Mouse (Mus musculus) kidney, postnatal 0 days (tissue): ENCODE results near the gene Dmd. TPM values are rescaled to one million over a fixed set of nuclear protein-coding genes. Genes with fewer than 3 reads are reported as not detected.
A peak's percentile ranks its signal among the peaks of the same experiment; 100 is the strongest.

Source experiments
- ATAC-seq: fragments of 200-750 bp; cut with Nextera tagmentation; replicated peaks from 2 replicates; pipeline ENCODE4 v1.8.0; 2017; ENCODE audit warnings: low read depth, moderate number of reproducible peaks, moderate TSS enrichment, moderate library complexity; ENCODE audit not compliant: low FRiP score
- DNase-seq: peaks from one replicate; pipeline ENCODE4 v3.0.0-alpha.2; 2016; ENCODE audit warnings: low spot score
- H3K27ac ChIP-seq: fragments of 300-500 bp; sonication (generic); 2 replicates; pipeline ENCODE4 v1.5.1; 2014; ENCODE audit warnings: mild to moderate bottlenecking
- H3K27me3 ChIP-seq: fragments of 300-500 bp; sonication (generic); 2 replicates; pipeline ENCODE4 v1.6.1; 2014; ENCODE audit warnings: low read length, mixed read lengths; ENCODE audit not compliant: insufficient read depth
- H3K36me3 ChIP-seq: fragments of 300-500 bp; sonication (generic); 2 replicates; pipeline ENCODE4 v1.6.1; 2014; ENCODE audit warnings: low read length, mixed read lengths; ENCODE audit not compliant: insufficient read depth
- H3K4me1 ChIP-seq: fragments of 300-500 bp; sonication (generic); replicated peaks from 2 replicates; pipeline ENCODE4 v1.6.1; 2014; ENCODE audit warnings: antibody characterized with exemption, low read length, mixed read lengths; ENCODE audit not compliant: insufficient read depth
- H3K4me2 ChIP-seq: fragments of 300-500 bp; sonication (generic); 2 replicates; pipeline ENCODE4 v1.6.1; 2014; ENCODE audit warnings: mild to moderate bottlenecking, low read length, moderate library complexity, mixed read lengths
- H3K4me3 ChIP-seq: fragments of 300-500 bp; sonication (generic); replicated peaks from 2 replicates; pipeline ENCODE4 v1.5.1; 2014; ENCODE audit warnings: low read depth, low read length
- H3K9ac ChIP-seq: fragments of 300-500 bp; sonication (generic); 2 replicates; pipeline ENCODE4 v1.6.1; 2014; ENCODE audit warnings: low read depth, low read length
- H3K9me3 ChIP-seq: fragments of 300-500 bp; sonication (generic); replicated peaks from 2 replicates; pipeline ENCODE4 v1.6.1; 2016; ENCODE audit warnings: low read length, inconsistent platforms, mixed read lengths
- CTCF ChIP-seq: IDR thresholded peaks from 2 replicates; pipeline ENCODE4 v1.5.1; 2016; ENCODE audit warnings: antibody characterized with exemption, low read depth, mild to moderate bottlenecking, moderate library complexity
- WGBS: fragments of 180-500 bp; shearing (Covaris S2); extraction: QIAGEN DNeasy Blood & Tissue Kit; methylation state at CpG from one replicate; pipeline ENCODE4 v1.1.7; 2014; 5-methylcytosine and 5-hydroxymethylcytosine counted together
- polyA plus RNA-seq: library from polyadenylated mRNA; unstranded; fragments of >200 nt; fragmentation: Nextera tagmentation; extraction: Ambion mirVana; gene quantifications from 2 replicates; pipeline ENCODE4 v1.2.1, GENCODE M21; 2015

The Dmd gene
- polyA plus RNA-seq, 1 experiment from 2014 or later: 16.4 TPM

GRCm38 (mm10) chrX:83221050-83221449, 272.4 kb downstream of the Dmd start:
- H3K4me1 ChIP-seq: no peaks in the 10 kb centered on the region
- WGBS: 50% methylated on average over 1 of the region's 1 CpGs
- no peak overlapping the region for H3K4me2 ChIP-seq
- no peak overlapping the region for H3K9ac ChIP-seq
- no peak for ATAC-seq
- no peaks in the 10 kb centered on the region for H3K27me3 ChIP-seq
- no peak overlapping the region for H3K4me3 ChIP-seq
- no peak for DNase-seq
- H3K9me3 ChIP-seq: no peaks in the 10 kb centered on the region
- H3K27ac ChIP-seq: no peak overlapping the region
- no peak for TF ChIP-seq CTCF
- H3K36me3 ChIP-seq: no peaks in the 10 kb centered on the region

GRCm38 (mm10) chrX:83487598-83487997, 538.9 kb downstream of the Dmd start, which contains the start of gene Tsga8:
TSS of gene Tsga8 (minus strand) at chrX:83487924.
- no peaks in the 10 kb centered on the region for H3K27me3 ChIP-seq
- no peak within 1 kb of the TSS for H3K4me2 ChIP-seq
- H3K4me1 ChIP-seq: no peaks in the 10 kb centered on the region
- no peaks in the 10 kb centered on the region for H3K36me3 ChIP-seq
- H3K4me3 ChIP-seq: no peak within 1 kb of the TSS
- no peak within 1 kb of the TSS for H3K27ac ChIP-seq
- DNase-seq (no peak), ATAC-seq (no peak)
- no peak for TF ChIP-seq CTCF
- no peak within 1 kb of the TSS for H3K9ac ChIP-seq
- WGBS: 93% methylated on average over 15 of the region's 15 CpGs
- no peaks in the 10 kb centered on the region for H3K9me3 ChIP-seq

- ATAC-seq: 0 out of 2 replicates have a peak, but pooled peaks have one; percentile 40
- 45% methylated on average over 1 of the region's 1 CpGs for WGBS
- peak; percentile 60 for DNase-seq
Observed at GRCm38 (mm10) chrX:83674998-83675397, 726.3 kb downstream of the Dmd start.

GRCm38 (mm10) chrX:83686547-83686946, 737.9 kb downstream of the Dmd start:
- H3K9me3 ChIP-seq: no peaks in the 10 kb centered on the region
- H3K27me3 ChIP-seq: no peaks in the 10 kb centered on the region
- ATAC-seq: no peak
- no peak overlapping the region for H3K27ac ChIP-seq
- H3K4me3 ChIP-seq: no peak overlapping the region
- H3K4me1 ChIP-seq: no peaks in the 10 kb centered on the region
- H3K9ac ChIP-seq: no peak overlapping the region
- H3K36me3 ChIP-seq: no peaks in the 10 kb centered on the region
- H3K4me2 ChIP-seq: no peak overlapping the region
- DNase-seq: no peak
- no peak for TF ChIP-seq CTCF

More at GRCm38 (mm10) chrX:83674998-83675397, 726.3 kb downstream of the Dmd start:
- no peak overlapping the region for H3K9ac ChIP-seq
- H3K9me3 ChIP-seq: no peaks in the 10 kb centered on the region
- no peaks in the 10 kb centered on the region for H3K36me3 ChIP-seq
- no peak overlapping the region for H3K4me3 ChIP-seq
- no peak overlapping the region for H3K4me2 ChIP-seq
- H3K4me1 ChIP-seq: no peaks in the 10 kb centered on the region
- H3K27ac ChIP-seq: no peak overlapping the region
- H3K27me3 ChIP-seq: no peaks in the 10 kb centered on the region
- no peak for TF ChIP-seq CTCF

GRCm38 (mm10) chrX:83740533-83740932, 791.9 kb downstream of the Dmd start:
- peak; percentile 48 for DNase-seq
- Histone ChIP-seq H3K36me3 (no peaks in the 10 kb centered on the region), H3K4me3 (no peak overlapping the region), H3K4me2 (no peak overlapping the region), H3K9me3 (no peaks in the 10 kb centered on the region), H3K27me3 (no peaks in the 10 kb centered on the region), H3K4me1 (no peaks in the 10 kb centered on the region), H3K9ac (no peak overlapping the region), H3K27ac (no peak overlapping the region)
- peak; percentile 57 for TF ChIP-seq CTCF
- no peak for ATAC-seq
- WGBS: 6% methylated on average over 1 of the region's 1 CpGs

- DNase-seq (no peak), ATAC-seq (no peak)
- 64% methylated on average over 4 of the region's 4 CpGs for WGBS
- Histone ChIP-seq H3K4me3 (no peak overlapping the region), H3K27me3 (no peaks in the 10 kb centered on the region), H3K9ac (no peak overlapping the region), H3K9me3 (no peaks in the 10 kb centered on the region), H3K36me3 (no peaks in the 10 kb centered on the region), H3K4me2 (no peak overlapping the region), H3K27ac (no peak overlapping the region), H3K4me1 (no peaks in the 10 kb centered on the region)
- TF ChIP-seq CTCF: no peak
Observed at GRCm38 (mm10) chrX:83746301-83747008, 797.8 kb downstream of the Dmd start.

GRCm38 (mm10) chrX:83787406-83787805, 838.7 kb downstream of the Dmd start:
- Histone ChIP-seq H3K4me2 (no peak overlapping the region), H3K27me3 (no peaks in the 10 kb centered on the region), H3K27ac (no peak overlapping the region), H3K9ac (no peak overlapping the region), H3K4me1 (no peaks in the 10 kb centered on the region), H3K36me3 (no peaks in the 10 kb centered on the region), H3K4me3 (no peak overlapping the region), H3K9me3 (no peaks in the 10 kb centered on the region)
- no peak for ATAC-seq
- TF ChIP-seq CTCF: peak; percentile 42
- DNase-seq: peak; percentile 23
